Mouse (Mus musculus) embryonic facial prominence, embryonic 10.5 days (tissue): ENCODE measurements around the gene Agap1. TPM values are rescaled to one million over a fixed set of nuclear protein-coding genes. Genes with fewer than 3 reads are reported as not detected.
A peak's percentile ranks its signal among the peaks of the same experiment; 100 is the strongest.

ENCODE experiments used
- DNase-seq: peaks from one replicate; pipeline ENCODE4 v3.0.0-alpha.2; 2017; ENCODE audit warnings: low spot score
- H3K27ac ChIP-seq: fragments of 300-500 bp; sonication (generic); replicated peaks from 2 replicates; pipeline ENCODE4 v1.5.1; 2016; ENCODE audit warnings: mild to moderate bottlenecking
- H3K27me3 ChIP-seq: fragments of 300-500 bp; sonication (generic); replicated peaks from 2 replicates; pipeline ENCODE4 v1.6.1; 2016; ENCODE audit warnings: low read depth, mild to moderate bottlenecking; ENCODE audit not compliant: poor library complexity, severe bottlenecking
- H3K36me3 ChIP-seq: fragments of 300-500 bp; sonication (generic); replicated peaks from 2 replicates; pipeline ENCODE4 v1.6.1; 2016; ENCODE audit warnings: mild to moderate bottlenecking, moderate library complexity
- H3K4me1 ChIP-seq: fragments of 300-500 bp; sonication (generic); 2 replicates; pipeline ENCODE4 v1.6.1; 2016
- H3K4me3 ChIP-seq: fragments of 300-500 bp; sonication (generic); 2 replicates; pipeline ENCODE4 v1.5.1; 2016; ENCODE audit warnings: mild to moderate bottlenecking, moderate library complexity
- H3K9me3 ChIP-seq: fragments of 300-500 bp; sonication (generic); 2 replicates; pipeline ENCODE4 v1.6.1; 2016; ENCODE audit warnings: mild to moderate bottlenecking
- WGBS: fragments of 180-500 bp; shearing (Covaris S2); methylation state at CpG from one replicate; pipeline ENCODE4 v1.1.7; 2016; 5-methylcytosine and 5-hydroxymethylcytosine counted together
- polyA plus RNA-seq: library from polyadenylated mRNA; unstranded; fragments of >200 nt; fragmentation: Nextera tagmentation; extraction: Ambion mirVana; gene quantifications from 2 replicates; pipeline ENCODE4 v1.2.1, GENCODE M21; 2016

Agap1 gene
- polyA plus RNA-seq, 1 experiment from 2014 or later: 13.6 TPM

DNA sequence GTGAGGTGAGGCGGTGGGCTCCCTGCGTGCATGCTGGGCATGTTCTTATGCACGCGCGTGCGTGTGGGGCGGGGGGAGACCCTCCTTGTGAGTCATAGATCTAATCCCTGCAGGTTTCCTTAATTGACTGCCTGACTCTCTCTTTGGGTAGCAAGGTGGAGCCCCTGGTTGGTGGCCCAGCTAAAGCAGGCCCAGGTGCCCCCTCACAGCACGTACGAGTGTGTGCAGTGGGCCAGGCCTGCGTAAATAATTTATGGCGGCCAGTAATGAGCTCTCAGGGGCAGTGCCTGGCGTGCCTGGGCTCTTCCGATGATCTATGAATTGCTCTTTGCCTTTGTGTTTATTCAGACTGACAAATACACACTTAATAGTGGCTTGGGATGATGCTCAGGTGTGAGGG, 86.5 kb downstream of the Agap1 start:
- 84% methylated on average over 13 of the region's 13 CpGs for WGBS
- Histone ChIP-seq H3K27me3 (no peaks in the 10 kb centered on the region), H3K36me3 (no peaks in the 10 kb centered on the region), H3K4me3 (no peak overlapping the region), H3K4me1 (peaks cover 50% of the 10 kb centered on the region), H3K27ac (peak overlapping the region; percentile 14; the same call in 1 of the 2 replicates), H3K9me3 (no peaks in the 10 kb centered on the region)
- DNase-seq: no peak

DNA sequence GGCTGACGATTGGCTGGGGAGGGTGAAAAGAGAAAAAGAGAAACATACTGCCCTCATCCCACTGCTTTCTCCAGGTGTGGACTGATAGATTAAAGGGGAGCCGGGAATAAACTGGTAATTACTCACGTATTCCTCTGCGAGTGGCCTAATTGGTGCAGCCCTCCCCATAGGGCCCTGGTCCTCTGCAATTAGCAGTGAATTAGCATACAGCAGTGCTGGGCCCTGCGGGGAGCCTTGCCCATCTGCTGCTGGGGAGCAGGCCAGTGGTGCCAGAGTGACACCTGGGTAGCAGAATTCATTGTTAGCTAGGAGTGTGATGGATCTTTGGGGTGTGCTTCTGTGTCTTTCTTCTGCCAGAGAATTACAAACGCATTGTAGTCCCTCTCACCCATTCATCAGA, 87.9 kb downstream of the Agap1 start:
- H3K27ac ChIP-seq: peak overlapping the region; percentile 20; the same call in 1 of the 2 replicates
- peaks cover 59% of the 10 kb centered on the region for H3K4me1 ChIP-seq
- H3K9me3 ChIP-seq: no peaks in the 10 kb centered on the region
- no peaks in the 10 kb centered on the region for H3K36me3 ChIP-seq
- H3K27me3 ChIP-seq: no peaks in the 10 kb centered on the region
- H3K4me3 ChIP-seq: no peak overlapping the region
- DNase-seq: no peak
- 57% methylated on average over 6 of the region's 6 CpGs for WGBS

DNA sequence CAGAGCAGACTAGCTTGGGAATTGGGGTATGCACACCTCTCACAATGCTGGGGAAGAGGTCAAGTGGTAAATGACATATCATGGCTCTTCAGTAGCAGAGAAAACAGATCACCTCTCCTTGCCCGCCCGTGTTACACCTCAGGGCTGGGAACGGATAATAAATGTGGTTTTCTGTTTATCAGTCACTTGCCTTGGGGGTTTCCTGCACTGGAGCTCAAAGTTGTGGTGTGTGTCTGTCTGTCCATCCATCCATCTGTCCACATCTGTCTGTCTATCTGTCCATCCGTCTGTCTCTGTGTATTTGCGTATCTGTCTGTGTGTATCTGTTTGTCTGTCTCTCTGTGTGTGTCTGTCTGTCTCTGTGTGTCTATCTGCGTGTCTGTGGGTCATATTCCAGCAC, 88.7 kb downstream of the Agap1 start:
- H3K27ac ChIP-seq: no peak overlapping the region
- H3K4me1 ChIP-seq: peaks cover 62% of the 10 kb centered on the region
- WGBS: 93% methylated on average over 6 of the region's 6 CpGs

DNA sequence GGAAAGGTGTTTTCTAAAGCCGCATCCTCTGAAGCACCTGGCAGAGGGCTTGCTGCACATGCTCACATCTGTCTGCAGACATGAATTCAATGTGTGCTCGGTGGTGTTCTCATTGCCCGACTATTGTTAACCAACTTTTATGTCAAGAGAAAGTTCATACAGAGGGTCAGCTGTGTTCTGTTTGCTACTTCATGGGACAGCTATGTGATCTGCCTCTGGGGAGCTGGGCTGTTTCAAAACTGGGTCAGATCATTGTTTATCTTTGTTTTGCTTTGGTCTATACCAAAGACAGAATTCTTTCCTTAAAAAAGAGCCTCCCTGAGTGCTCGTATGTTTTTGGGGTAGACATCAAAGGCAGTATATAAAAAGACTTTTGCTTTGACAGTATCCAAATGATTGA, 89.5 kb downstream of the Agap1 start:
- Histone ChIP-seq H3K36me3 (no peaks in the 10 kb centered on the region), H3K9me3 (no peaks in the 10 kb centered on the region), H3K4me1 (peaks cover 62% of the 10 kb centered on the region), H3K4me3 (no peak overlapping the region), H3K27me3 (no peaks in the 10 kb centered on the region), H3K27ac (no peak overlapping the region)
- WGBS: 87% methylated on average over 4 of the region's 4 CpGs
- no peak for DNase-seq

More for the DNA sequence above, 88.7 kb downstream of the Agap1 start:
- no peak overlapping the region for H3K4me3 ChIP-seq
- no peaks in the 10 kb centered on the region for H3K9me3 ChIP-seq
- no peaks in the 10 kb centered on the region for H3K36me3 ChIP-seq
- no peaks in the 10 kb centered on the region for H3K27me3 ChIP-seq
- DNase-seq: no peak

DNA sequence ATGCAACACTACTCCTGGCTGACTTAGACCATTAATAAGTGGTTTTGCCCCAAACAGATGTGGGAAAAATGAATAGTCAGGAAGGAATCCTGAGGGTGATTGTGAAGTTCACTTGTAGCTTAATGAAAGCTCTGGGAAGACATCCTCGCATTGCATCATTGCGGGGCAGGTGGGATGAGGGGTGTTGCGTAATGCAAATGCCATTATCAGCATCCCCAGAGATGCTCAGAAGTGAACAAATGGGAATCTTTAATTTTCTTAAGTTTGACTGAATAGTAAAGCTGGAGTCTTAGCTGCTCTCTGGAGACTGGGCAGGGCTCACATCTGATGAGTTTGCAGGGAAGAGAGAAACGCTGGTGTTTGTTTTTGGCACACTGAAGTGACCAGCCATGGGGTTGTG, 90.5 kb downstream of the Agap1 start:
- WGBS: 93% methylated on average over 4 of the region's 4 CpGs
- peaks cover 64% of the 10 kb centered on the region for H3K4me1 ChIP-seq

DNA sequence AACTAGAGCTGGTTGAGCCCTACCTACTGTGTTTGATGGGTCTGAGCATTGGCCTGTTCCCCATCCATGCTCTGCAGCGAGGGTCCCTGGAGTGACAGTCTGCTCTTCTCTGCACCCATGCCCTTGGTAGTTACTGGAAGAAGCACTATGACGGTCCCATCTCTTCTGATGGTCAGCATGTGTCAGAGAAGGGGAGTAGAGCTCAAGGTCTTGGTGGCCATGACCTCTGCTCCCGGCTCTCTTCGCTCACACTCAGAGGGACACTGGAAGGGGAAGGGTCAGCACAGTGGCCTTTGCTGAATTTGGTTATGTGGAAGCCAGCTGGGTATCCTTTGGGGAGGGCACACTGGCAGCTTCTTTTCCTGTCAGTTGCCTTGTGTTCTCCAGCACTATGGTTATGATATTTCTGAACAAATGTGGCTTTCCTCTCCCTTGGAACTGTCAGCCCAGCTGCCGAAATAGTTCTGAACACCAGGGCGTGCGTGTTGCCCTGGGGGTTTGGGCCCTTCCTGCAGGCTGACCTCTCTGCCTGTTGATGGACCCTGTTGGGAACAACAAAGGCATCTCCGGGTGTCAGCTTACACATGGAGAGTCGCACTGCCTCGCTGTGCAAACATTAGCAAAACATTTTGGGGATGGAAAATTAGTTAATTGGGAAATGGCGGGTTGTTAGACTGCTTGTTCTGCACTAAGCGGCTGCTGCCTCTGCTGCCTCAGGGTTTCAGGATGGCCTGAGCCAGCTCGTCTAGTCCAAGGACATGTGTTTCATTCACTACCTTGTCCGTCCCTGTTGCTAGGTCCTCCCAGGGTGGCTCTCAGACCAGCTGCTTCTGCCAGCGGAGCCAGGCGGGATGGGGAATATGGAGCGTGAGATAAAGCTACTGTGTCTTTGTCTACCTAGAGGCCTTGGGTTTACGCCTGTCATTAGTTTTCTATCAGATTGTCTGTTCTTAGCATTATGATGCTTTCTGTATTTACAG, 93.2 kb downstream of the Agap1 start:
- H3K27ac ChIP-seq: peak overlapping the region; percentile 10; the same call in 1 of the 2 replicates
- no peaks in the 10 kb centered on the region for H3K36me3 ChIP-seq
- 31% methylated on average over 18 of the region's 18 CpGs for WGBS
- no peak overlapping the region for H3K4me3 ChIP-seq
- H3K27me3 ChIP-seq: no peaks in the 10 kb centered on the region
- peak; percentile 63 for DNase-seq
- no peaks in the 10 kb centered on the region for H3K9me3 ChIP-seq
- H3K4me1 ChIP-seq: peaks cover 56% of the 10 kb centered on the region

More for the DNA sequence above, 90.5 kb downstream of the Agap1 start:
- no peak for DNase-seq
- Histone ChIP-seq H3K36me3 (no peaks in the 10 kb centered on the region), H3K4me3 (no peak overlapping the region), H3K9me3 (no peaks in the 10 kb centered on the region), H3K27me3 (no peaks in the 10 kb centered on the region), H3K27ac (no peak overlapping the region)

DNA sequence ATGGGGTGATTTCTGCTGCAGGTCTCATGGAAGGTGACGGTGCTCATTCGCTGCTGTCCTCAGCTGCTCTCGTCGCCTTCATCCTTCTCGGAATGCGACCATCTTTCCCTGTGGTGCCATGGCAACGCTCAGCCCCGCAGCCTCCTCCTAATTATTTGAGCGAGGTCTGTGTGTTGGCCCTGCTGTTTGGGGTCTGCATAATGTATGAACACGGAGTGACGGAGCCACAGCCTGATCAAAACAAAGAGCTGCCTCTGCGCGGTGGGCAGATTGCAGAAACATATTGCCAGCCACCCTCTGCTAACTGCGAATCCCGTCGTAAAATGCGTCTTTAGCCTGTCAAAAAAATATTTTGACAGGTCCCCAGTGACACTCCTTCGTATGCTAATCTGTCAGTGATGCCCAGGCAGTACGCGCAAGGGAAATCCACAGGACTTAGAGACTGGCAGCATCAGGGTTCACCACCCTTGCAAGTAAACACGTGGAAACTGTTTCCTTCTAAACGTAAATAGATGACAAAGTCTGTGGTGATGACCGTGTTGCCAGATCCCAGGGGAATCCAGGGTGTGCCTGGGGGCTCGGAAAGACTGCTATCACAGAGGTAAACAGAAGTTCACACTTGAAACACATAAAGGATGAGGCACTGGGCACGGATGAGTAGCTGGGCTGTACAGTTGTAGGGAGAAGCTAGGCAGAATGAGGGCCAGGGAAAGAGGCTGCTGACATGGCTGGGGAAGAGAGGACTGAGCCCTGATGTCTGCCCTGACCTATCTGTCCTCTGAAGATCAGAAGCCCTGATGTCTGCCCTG, 95.7 kb downstream of the Agap1 start:
- Histone ChIP-seq H3K9me3 (no peaks in the 10 kb centered on the region), H3K27me3 (no peaks in the 10 kb centered on the region), H3K27ac (peak overlapping the region; percentile 8), H3K4me3 (no peak overlapping the region), H3K4me1 (peaks cover 61% of the 10 kb centered on the region), H3K36me3 (no peaks in the 10 kb centered on the region)
- peak; percentile 59 for DNase-seq
- 56% methylated on average over 25 of the region's 25 CpGs for WGBS

DNA sequence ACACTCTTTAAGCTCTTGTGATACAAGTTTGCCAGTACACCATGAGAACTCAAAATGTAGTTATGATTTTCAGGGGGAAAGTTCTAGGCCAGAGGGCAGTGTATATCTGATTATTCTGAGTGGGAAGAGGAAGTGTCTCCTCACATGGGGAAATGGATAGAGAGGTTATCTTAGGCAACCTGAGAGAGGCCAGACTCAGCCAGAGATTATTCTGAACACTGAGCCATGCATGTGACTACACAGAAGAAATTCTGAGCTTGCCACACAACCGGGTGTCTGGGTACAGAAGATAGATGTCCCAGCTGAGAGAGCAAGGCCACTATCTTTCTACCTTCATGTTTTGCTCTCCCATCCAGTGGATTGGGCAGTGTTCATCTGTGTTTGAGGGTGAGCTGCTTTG, 97.9 kb downstream of the Agap1 start:
- WGBS: 93% methylated on average over 1 of the region's 1 CpGs
- Histone ChIP-seq H3K36me3 (no peaks in the 10 kb centered on the region), H3K27ac (no peak overlapping the region), H3K4me3 (no peak overlapping the region), H3K4me1 (peaks cover 70% of the 10 kb centered on the region), H3K27me3 (no peaks in the 10 kb centered on the region), H3K9me3 (no peaks in the 10 kb centered on the region)
- no peak for DNase-seq

DNA sequence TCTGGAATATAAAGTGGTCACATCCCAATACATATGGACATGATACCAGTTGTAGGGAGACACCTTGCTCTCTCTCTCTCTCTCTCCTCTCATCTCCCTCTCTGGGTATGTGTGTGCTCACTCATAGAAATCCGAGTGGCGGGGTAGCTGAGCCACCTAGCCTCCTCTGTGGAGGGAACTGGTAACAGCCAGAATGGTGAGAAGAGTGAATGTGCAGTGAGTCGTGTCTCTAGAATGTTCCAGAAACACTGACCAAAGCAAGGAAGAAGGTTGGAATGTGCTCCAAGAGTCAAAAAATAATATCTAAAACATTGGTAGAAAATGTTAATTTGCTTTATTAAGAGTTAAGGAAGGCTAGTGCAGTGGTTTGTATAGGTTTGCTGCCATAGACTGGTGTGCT, 99.2 kb downstream of the Agap1 start:
- H3K36me3 ChIP-seq: no peaks in the 10 kb centered on the region
- H3K4me1 ChIP-seq: peaks cover 69% of the 10 kb centered on the region
- H3K4me3 ChIP-seq: no peak overlapping the region
- no peaks in the 10 kb centered on the region for H3K9me3 ChIP-seq
- H3K27ac ChIP-seq: no peak overlapping the region
- no peak for DNase-seq
- no peaks in the 10 kb centered on the region for H3K27me3 ChIP-seq
- WGBS: 83% methylated on average over 3 of the region's 3 CpGs

DNA sequence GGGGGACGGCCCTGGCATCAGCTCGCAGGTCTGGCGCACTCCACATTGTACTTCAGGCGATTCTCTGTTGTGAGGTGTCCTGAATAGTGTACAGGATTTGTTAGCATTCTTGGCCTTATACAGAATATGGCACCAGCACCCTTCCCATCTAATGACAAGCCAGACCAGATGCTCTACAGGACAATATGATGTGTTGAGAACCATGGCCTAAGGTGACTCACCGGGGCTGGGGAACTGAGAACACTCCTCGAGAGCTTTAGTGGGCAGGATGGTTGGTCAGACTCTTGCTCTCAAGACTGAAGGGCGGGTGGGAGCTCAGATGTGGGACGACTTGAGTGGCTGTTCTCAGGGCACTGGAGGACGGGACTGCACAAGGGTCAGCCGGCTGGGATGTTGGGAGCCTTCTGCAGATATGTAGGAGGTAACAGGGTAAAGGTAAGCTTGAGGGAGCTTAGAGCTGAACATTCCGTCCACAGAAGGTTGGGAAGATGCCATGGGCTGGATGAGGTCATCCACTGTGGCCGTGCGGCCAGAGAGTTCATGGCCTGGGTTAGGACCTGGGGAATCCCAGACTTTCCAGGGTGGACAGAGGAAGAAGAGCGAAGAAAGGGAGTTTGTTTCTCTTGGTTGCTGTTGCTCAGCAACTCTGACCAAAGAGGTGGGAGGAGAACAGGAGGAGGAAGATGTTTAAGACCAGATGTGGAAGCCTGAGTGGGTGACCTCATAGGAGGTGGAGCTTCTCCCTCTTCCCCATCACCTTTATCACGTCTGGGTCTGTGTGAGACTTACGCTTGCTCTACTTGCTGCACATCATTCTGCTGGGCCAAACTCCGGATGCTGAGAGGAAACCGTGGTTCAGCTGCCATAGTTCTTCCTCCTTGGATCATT, 100.6 kb downstream of the Agap1 start:
- Histone ChIP-seq H3K4me1 (peaks cover 62% of the 10 kb centered on the region), H3K36me3 (no peaks in the 10 kb centered on the region)
- WGBS: 86% methylated on average over 18 of the region's 18 CpGs

DNA sequence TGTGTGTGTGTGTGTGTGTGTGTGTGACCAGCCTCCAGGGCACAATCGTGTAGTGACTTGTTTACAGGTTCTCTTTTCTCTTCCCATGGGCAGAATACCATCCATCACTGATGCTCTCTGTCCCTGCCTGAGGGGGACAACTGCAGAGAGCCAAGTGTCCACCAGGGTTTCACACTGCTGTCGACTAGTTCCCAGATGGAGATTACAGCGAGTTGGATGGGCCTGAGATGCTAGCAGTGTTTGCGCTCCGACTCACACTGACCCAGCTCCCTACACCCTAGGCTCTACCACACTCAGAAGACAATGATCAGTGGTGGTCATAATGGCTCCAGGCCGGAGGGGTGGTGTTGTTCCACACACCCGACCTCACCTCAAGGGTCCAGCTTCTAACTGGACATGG, 101.4 kb downstream of the Agap1 start:
- peaks cover 58% of the 10 kb centered on the region for H3K4me1 ChIP-seq
- no peaks in the 10 kb centered on the region for H3K36me3 ChIP-seq
- H3K27me3 ChIP-seq: no peaks in the 10 kb centered on the region
- H3K4me3 ChIP-seq: no peak overlapping the region
- H3K27ac ChIP-seq: 0 out of 2 replicates have a peak overlapping the region, but pooled peaks have one; percentile 14
- H3K9me3 ChIP-seq: no peaks in the 10 kb centered on the region
- WGBS: 77% methylated on average over 7 of the region's 7 CpGs
- DNase-seq: no peak

More for the DNA sequence above, 100.6 kb downstream of the Agap1 start:
- Histone ChIP-seq H3K4me3 (no peak overlapping the region), H3K9me3 (no peaks in the 10 kb centered on the region), H3K27ac (no peak overlapping the region; the same call in 1 of the 2 replicates), H3K27me3 (no peaks in the 10 kb centered on the region)
- DNase-seq: no peak

DNA sequence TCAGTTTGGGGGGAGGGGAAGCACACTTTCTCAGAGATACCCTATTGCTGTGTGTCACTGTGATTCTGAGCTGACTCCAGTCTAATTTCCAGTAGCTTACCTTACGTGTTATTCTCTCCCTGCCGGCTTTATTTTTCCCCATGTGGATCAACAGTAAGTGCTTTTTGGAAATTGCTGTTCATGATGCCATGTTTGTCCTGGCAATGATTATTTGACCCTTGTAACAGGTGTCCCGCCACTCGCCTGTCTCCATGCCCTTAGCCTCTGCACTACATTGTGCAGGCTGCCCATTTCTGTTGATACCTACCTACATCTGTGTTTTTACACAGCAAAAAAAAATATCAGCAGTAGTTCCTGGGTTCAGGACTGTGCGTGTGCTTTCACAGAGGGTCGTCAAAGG, 102.8 kb downstream of the Agap1 start:
- 81% methylated on average over 6 of the region's 6 CpGs for WGBS
- no peak for DNase-seq

More for the DNA sequence above, 102.8 kb downstream of the Agap1 start:
- Histone ChIP-seq H3K27me3 (no peaks in the 10 kb centered on the region), H3K27ac (0 out of 2 replicates have a peak overlapping the region, but pooled peaks have one; percentile 1), H3K36me3 (no peaks in the 10 kb centered on the region), H3K9me3 (no peaks in the 10 kb centered on the region), H3K4me1 (peaks cover 53% of the 10 kb centered on the region), H3K4me3 (no peak overlapping the region)
